Mouse (Mus musculus) retina, embryonic 14.5 days (tissue): Measurements from ENCODE around the gene Map3k12.

Source experiments
- DNase-seq: peaks from one replicate; pipeline ENCODE4 v3.0.0-alpha.2; 2015; ENCODE audit warnings: low spot score

Gene Map3k12

DNA sequence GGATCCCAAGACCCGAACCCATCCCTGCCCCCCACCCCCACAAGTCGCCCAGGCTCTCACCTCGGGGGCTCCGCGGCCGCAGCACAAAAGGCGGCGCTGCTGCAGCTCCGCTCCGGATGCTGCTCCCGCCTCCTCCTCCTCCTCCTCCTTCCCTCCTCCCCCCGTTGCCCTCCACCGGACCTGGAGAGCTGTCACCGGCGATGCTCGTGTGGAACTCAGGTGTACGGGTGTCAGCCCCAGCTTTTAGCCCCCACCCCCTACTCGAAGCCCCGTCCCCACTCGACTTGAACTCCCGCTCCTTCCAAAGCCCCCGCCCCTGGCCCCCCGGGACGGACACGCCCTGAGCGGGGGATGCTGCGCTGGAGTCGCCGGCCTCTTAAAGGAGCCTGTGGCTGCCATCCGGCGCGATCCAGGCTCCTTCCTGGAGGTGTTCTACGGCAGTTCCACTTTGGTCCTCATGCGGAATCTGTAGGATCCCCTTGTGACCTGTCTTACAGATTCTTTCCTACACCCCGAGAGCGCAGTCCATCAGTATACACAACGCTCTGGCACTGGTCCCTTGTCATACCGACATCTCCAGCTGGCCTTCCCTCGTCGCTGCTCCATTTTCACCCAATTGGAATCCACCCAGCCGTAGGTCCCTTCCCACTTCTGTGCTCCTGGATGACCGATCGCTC, at the start of gene Map3k12:
TSS of gene Map3k12 (minus strand) at position 337 of the 677 bp plus-strand sequence.
- DNase-seq = peak; percentile 71

DNA sequence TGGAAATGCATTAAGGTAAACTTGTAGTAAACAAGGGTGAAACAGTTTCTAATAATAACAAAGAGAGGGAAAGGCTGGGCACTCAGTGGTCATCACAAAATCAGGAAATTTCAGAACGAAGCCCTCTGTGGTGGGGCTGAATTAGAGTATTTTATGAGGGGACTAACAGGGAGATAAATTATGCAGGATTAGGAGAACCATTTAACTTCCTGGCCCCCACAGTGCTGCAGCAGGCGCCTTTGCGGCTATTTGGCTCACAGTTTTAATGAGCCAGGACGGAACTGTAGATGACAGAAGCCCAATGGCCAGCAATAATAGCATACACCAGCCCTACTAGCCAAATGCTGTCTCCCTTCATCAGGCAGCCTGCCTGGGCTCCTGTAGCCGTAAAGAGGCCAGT, 46.8 kb upstream of the Map3k12 start:
- DNase-seq = no peak

DNA sequence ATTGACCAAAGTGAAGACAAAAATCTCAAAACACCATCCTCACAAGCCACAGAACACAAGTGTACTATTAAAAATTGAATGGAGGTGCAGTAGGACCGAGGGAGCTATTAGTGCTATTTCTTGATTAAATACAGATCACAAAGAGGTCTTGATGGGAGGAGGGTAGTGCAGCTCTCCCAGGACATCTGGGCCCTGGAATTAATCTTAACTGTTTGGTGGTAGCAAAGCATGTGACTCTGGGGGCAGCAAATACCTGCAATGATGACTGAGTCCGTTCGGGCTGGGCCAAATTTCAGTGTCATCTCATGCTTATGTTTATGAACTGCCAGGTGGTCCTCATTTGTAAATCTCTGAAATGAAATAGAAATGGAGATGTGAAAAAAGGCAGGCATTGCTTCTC, 46.2 kb upstream of the Map3k12 start:
- no peak for DNase-seq

DNA sequence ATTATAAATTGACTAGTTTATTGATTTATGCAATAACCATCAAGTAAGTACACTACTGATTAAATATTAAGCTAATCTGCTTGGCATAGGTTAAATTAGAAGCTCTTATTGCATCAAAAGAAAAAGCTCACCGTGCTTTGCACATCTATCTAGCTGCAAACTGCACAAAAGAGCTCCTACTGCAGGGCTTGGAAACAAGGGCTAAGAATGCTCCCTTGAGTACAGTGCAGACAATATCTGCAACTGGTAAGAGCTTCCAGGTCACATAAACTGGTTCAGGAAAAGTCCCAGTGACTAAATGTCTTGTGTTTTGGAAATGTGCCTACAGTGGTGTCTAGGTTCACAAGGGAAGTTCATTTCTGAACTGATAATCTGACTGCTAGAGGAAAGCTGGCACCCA, 45.6 kb upstream of the Map3k12 start:
- no peak for DNase-seq

DNA sequence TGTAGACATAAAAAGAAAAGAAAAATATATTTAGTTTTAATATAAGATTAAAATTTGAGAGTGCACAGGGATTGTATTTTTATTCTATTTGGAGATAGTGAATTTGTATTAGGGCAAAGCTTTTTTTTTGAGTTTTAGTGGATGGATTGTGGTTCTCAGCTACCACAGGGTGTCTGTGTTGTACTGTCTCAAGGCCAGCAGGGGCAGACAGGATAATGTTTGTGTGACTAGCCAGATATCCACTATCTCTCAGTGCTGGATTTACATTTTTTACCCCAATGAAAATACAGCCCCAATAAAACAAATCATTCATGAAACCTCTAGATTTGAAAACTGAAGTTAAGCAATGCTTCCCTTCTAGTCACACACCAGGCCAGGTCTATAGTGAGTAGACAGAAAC, 40.7 kb upstream of the Map3k12 start:
- no peak for DNase-seq

DNA sequence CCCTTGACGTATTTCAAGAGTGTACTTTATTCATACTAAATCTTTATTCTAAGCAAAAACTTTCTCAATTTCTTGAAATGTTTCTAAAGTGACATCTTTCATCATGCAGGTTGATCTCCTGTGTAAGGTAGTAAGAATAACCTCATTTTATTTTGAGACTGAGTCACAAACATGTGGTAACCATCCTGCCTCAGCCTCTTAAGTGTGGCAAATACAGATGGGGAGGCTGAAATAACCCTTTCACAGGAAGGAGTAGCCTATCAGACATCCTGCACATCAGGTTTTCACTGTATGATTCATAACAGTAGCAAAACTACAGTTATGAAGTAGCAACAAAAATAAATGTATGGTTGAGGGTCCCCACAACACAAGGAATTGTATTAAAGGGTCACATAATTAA, 38.7 kb upstream of the Map3k12 start:
- no peak for DNase-seq

DNA sequence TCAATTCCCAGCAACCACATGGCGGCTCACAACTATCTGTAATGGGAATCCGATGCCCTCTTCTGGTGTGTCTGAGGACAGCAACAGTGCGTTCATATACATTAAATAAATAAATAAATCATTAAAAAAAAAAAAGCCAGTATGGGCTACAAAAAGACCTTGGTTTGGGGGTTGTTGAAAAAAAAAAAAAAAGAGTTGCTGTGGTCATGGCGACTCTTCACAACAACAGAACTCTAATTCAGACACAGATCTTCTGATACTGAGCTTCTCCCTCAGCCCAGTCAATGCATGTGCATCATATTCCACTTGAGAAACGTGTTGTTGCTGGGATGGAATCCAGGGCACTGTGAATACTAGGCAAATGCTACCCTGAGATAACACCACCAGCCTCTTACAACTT, 35.7 kb upstream of the Map3k12 start:
- no peak for DNase-seq

DNA sequence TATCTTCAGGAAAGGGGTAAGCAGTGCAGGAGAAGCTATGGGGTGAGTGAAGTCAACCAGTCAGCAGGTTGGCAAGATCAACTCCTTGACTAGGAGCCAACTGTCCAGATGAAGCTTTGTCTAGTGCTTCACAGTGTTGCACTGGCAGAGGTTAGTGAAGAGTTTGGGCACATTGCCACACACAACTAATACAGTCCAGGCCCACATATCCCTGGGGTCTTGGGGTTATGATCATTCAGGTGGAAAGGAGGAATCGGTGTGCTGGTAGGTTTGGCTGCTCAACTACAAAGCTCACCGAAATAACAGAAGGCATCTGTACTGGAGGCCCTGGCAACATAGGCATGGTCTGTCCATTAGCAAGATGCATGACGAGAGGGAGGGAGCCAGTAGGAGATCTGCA, 30.6 kb upstream of the Map3k12 start:
- DNase-seq = no peak

DNA sequence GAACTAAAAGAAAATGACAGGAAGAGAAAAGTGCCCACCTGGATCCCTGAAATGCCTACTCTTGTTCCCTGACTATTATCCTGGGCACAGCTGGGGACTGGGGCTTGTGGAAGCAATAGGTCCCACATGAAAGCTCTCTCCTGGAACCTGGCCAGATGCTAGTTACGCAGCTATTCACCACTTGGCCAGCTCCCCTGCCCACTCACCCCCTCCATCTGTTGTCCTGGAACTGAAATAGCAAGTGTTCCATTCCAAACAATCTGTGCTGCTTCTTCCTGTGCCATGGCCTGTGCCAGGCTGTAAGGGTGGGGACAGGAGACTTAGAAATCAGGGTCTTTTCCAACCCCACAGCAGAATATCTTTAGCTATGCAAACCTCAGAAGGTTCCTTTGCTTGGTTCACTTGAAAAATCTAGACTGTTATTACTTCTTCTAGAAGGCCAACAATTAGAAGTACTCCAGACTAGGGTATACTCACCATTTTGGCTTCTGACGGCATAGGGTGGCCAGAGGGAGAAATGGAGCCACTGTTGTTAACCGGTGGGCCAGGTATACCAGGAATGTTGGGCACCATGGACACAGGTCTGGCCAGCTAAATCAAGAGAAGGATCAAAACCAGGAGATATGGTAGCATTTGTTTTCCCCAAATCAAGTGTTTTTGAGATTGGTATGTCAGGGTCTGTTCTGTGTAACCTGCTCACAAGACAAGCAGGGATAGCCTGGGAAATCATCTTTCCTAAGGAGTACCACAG, 30.0 kb upstream of the Map3k12 start:
- DNase-seq = no peak

DNA sequence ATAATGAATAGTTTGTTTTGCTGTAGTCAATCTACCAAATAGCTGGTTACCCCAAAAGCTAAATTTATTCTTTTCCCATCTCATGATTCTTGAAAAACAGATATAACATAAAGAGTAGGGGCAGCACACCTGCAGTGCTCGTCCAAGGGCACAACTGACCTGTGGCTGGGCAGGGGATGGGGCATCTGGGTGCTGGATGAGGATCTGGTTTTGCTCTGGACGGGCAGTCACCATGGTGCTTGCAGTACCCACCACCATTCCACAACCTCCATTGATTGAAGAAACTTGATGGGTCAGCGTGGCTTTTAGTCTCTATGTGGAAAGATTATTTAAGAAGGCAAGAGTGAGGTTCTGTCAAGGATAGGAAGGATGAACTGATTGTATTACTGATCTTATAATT, 29.4 kb upstream of the Map3k12 start:
- no peak for DNase-seq

DNA sequence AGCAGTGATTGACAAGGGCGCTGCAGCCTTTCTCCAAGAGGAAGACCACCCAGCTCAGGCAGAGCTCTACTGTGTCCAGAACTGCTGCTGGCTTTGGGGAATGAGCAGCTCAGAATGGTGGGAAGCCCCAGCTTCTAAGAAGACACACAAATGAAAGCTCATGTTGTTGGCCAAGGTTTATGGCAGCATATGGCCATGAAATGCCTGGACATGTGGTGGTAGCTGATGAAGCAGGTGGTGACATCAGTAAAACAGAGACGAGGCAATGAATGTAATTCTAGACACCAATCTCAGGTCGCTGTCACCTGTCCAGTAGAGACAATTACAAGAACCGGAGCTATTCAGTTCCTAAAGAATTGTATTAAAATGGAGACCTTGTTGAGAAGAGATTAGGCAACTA, 27.9 kb upstream of the Map3k12 start:
- DNase-seq = no peak

DNA sequence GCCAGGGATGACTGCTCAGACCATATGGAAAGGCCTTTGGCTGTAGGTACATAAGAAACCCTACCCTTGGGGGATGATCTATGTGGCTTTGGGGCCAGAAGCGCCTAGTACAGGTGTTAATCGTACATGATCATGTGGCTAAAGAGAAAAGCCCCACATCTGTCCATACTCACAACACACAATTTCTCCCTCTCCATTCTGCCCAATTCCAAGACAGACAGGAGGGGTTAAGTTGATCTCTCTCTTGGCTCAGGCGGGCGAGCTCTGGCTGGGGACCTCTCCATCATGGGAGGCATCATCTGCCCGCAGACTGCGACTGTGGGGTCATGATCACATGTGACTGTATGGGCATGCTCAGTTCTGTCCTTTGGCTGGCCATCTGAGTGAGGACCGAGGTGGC, 17.1 kb upstream of the Map3k12 start:
- no peak for DNase-seq

DNA sequence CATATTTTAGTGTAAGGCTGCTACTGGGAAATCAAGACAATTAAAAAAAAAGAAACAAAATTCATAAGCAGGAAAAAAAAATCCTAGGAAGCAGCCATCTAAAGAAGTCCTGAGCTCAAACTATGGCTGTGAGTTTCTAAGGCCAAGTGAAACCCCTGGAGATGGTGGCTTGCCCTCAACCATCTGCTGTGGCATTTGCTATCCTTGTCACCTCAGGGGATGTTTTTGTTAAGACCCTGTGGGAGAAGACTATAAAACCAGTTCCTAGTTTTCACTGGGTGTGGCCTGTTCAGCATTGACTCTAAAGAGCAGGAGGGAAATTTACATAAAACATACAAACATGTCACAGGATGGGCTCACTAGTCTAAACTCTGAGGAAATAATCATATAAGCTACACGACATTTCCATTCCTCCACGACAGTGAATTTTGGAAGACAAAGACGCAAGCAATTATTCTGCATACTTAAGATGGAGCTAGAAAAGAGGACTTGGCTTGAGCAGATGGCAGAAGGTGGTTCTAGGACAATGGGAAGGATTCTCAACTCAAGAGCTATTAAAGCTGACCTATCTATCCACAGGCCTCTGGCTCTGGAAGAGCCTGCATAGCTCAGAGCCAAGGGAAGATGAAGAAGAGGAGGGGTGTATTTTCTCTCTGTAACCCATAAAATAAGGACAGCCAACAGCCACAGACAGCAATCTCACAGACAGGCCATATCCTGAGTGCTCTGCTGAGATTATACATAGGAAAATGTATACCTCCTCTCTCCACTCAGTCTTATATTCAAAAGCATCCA, 15.4 kb upstream of the Map3k12 start:
- no peak for DNase-seq

DNA sequence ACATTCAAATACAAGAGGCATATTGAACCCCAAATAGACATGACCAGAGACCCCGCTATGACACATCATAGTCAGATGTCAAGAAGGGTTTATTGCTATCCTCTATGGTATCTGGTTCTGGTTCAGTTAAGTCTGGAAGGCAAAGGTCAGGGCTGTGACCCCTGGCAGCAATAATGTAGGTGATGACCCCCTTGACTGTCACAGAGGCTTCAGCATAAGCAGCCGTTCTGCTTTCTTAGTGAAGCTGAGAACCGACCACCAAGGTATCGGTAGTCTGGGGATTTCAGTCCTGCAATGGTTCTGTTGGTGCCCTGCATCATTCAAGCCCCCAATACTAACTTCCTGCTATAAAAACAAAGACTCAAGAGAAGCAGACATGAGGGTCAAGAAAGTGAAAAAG, 14.7 kb upstream of the Map3k12 start:
- DNase-seq = no peak

DNA sequence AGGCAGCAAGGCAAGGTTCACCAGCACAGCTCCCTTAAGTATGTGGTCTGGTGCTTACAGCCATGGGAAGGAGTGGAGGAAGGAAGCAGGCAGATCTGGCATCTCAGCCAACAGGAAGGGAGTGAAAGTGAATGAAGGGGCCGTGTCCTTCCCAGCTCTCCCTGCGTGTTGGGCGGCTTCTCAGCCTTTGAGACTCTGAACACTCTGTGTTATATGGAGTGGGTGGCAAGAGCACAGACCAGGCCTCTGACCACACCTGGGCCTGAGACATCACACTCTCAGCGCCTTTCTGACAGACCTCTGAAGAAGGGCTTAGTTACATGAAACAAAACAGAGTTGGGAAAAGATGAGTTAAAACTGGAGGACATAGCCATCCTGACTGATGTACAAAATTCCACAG, 13.7 kb upstream of the Map3k12 start:
- no peak for DNase-seq

DNA sequence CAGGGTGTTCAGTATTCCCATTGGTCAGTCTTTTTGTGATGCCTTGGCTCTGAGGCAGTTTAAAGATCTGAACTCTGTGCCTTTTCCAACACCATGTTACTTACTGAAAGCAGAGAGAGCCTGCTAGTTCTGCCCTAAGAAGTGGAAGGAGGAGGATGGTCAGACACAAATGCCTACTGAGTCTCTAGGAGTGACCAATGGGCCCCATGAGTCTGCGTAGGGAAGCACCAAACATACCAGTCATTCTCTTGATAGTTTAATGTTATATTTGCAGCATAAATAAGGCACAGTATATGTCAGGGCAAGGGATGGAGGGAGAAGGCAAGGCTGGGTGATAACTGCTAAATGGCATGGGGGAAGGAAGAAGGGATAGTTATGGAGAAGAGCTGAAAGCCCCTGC, 11.5 kb upstream of the Map3k12 start:
- DNase-seq = no peak

DNA sequence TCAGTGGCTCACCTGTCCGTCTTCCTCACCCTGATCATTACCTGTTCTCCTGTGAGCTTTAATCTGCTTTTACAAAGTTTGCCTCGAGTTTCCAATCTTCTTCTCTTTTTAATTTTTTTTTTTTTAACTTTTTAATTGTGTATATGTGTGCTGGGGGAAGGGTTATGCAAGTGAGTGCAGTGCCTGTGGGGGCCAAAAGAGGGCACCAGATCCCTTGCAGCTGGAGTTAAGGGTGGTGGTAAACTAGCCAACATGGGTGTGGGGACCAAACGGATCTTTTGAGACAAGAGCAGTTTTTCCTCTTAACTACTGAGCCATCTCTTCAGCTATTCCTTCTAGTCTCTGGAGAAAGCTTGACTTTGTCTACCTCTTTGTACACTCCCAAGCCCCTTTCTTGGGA, 11.1 kb upstream of the Map3k12 start:
- no peak for DNase-seq

DNA sequence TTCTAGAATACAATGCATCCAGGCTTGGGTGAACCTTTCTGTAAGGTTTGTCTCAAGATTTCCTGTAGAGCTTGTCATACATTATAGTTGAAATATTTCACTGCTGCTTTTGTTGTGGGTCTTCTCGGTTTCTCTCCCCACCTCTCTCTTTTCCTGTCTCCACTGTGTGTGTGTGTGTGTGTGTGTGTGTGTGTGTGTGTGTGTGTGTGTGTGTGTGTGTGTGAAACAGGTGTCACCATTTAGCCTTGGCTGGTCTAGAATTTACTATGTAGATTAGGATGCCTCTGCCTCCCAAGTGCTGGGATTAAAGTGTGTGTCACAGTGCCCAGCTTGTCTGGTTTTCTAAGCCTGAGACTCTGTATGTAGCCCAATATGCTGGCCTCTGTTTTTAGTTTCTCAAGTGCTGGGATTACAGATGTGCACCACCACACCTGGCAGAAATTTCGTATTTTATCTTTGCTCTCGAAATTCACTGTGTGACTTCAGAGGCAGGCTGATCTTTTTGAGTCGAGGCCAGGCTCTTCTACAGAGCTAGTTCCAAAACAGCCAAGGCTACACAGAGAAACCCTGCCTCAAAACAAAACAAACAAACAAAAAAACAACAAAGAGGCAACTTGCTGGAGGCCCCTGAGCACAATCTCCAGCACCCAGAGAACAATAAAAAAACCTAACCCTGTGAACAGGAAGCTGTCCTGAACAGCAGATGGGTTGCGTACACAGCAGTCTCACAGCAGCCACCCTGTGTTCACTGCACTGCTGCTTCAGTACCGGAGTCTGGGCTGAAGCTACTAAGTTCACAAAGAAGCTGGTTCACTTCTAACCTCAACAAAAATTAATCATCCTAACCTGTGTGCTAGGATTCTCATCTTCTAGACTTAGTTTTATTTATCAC, 9.5 kb upstream of the Map3k12 start:
- no peak for DNase-seq

DNA sequence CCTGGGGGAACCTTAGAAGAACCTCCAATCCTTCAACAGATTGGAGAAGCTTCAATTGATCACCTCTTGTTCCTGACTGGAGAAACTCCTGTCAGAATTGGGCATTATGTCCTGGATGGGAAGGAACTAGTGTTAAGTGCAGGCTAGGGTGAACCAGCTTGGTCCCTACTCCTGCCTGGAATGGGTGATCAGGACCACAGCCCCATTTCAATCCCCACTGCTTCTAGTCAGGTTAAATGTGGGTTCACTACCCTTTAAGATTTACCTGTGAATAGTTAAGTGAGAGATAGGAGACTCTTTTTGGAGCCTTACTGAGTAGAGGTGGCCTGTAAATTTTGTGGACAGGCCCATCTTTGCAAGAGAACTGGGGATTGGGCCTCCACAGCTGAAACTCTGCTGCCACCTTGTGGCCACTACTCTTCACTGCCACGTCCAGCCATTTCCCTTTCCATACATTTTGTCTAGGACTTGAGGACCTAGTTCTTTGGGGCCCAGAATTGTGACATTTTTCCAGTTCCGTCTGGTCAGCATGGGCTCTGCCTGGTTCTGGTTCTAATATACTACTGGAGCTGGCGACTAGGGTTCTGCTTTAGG, 8.1 kb upstream of the Map3k12 start, which contains the start of gene Npff:
TSS of gene Npff (minus strand) at position 51 of the 594 bp plus-strand sequence.
- DNase-seq = peak; percentile 94

DNA sequence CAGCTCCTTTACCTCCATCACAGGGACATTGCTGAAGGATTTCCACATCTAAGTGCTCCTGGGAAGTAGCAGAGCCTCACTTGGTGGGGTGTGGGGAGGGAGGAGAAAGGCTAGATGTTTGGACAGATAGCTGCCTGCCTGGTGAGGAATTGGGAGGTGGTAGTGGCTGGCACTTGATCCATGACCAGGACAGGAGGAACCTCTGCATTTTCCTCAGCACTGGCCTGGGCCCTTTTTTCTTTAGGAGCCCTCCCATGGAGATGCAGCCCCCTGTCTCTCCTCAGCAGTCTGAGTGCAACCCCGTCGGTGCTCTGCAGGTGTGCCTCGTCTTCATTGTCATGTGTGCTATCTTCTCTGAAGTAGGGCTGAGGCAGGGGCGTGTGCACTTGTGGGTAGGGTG, 4.6 kb upstream of the Map3k12 start:
- no peak for DNase-seq

DNA sequence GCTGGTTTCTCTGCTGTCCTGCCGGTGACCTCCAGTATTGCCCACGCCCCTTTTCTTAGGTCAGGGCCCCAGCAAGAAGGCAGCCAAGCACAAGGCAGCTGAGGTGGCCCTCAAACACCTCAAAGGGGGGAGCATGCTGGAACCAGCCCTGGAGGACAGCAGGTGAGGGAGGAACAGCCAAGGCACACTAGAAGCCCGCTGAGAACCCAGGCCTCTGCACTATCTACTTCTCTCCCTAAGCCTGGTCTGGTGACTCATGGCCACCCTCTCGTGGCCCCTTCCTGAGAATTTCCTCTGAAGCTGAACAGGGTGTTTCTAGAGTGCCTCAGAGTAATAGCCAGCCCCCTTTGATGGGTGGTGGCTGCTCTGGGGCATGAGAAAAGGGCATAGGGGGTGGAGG, 3.6 kb upstream of the Map3k12 start:
- no peak for DNase-seq
